Mouse (Mus musculus) heart, postnatal 0 days (tissue): ENCODE results near the gene Comtd1.

Experiments
- CTCF ChIP-seq: IDR thresholded peaks from 2 replicates; pipeline ENCODE4 v1.5.1; 2016; ENCODE audit warnings: antibody characterized with exemption, control low read depth, low read depth
- EP300 ChIP-seq: IDR thresholded peaks from 2 replicates; pipeline ENCODE4 v1.6.1; 2016; ENCODE audit warnings: antibody characterized with exemption, low read depth

- TF ChIP-seq CTCF (no peak), EP300 (no peak)
These were observed 43.5 kb upstream of the Comtd1 start for GRCm38 (mm10) chr14:21892341-21892659.
